Comparison of ENCODE assay signal across 17 mouse cellular contexts in genomic region chr4:148001866-148002265, GRCm38 (mm10). TPM values are rescaled to one million over a fixed set of nuclear protein-coding genes. Genes with fewer than 3 reads are reported as not detected.
A peak's percentile ranks its signal among the peaks of the same experiment; 100 is the strongest.
DNase-seq lines count a peak whose midpoint lies in the region; ATAC-seq and TF ChIP-seq lines count a peak whose summit lies in the region.
"Had no signal": no experiment of that assay in that cellular context is flagged by ENCODE, and none has a peak within 500 bp of the region (broad histone marks: within the 10 kb centered on the region; RNA-seq: fewer than 3 reads in every experiment).

No protein-coding gene starts in this region.

- intact Hi-C loops in heart, adult 2 months (cut with DNase I) = no loop called here
- intact Hi-C loops in heart, postnatal 14 days (cut with DNase I) = no loop called here

- ATAC-seq in limb, embryonic 11.5 days (ENCODE audit: insufficient number of reproducible peaks, low FRiP score, low TSS enrichment, low read depth) = no peak
- no peak for ATAC-seq in hindbrain, embryonic 14.5 days (ENCODE audit: low FRiP score)
- ATAC-seq: intestine, embryonic 16.5 days had no signal

- TF ChIP-seq POLR2A in heart, adult 2 months (IDR thresholded peaks at IDR 0.05; ENCODE audit: insufficient read depth, low read depth, low read length) = no peak; the same call in 1 of the 2 replicates
- no peak for TF ChIP-seq POLR2A in myocyte (IDR thresholded peaks at IDR 0.05; ENCODE audit: insufficient read length, low read depth)

- 48% methylated on average over 8 of the region's 8 CpGs for WGBS in heart, adult 2 months
- 48% methylated on average over 8 of the region's 8 CpGs for WGBS in limb, embryonic 11.5 days
- WGBS in limb, embryonic 10.5 days = 50% methylated on average over 8 of the region's 8 CpGs
- WGBS in hindbrain, embryonic 14.5 days = 35% methylated on average over 8 of the region's 8 CpGs

- H3K27ac ChIP-seq in heart, adult 2 months = peak overlapping the region; percentile 36; the same call in 1 of the 2 replicates
- no peak overlapping the region for H3K27ac ChIP-seq in limb, embryonic 11.5 days (replicated peaks; ENCODE audit: low read depth, low read length)
- H3K27ac ChIP-seq in limb, embryonic 10.5 days = no peak overlapping the region
- peak overlapping the region; percentile 68 for H3K27ac ChIP-seq in hindbrain, embryonic 14.5 days
- H3K27ac ChIP-seq: embryonic facial prominence, embryonic 15.5 days had no signal

- H3K4me3 ChIP-seq in heart, adult 2 months = no peak overlapping the region
- H3K4me3 ChIP-seq in limb, embryonic 11.5 days (ENCODE audit: low read depth, low read length) = no peak overlapping the region
- no peak overlapping the region for H3K4me3 ChIP-seq in limb, embryonic 10.5 days
- H3K4me3 ChIP-seq in hindbrain, embryonic 14.5 days (replicated peaks; ENCODE audit: low read length) = no peak overlapping the region
- H3K4me3 ChIP-seq in myocyte = no peak overlapping the region
- H3K4me3 ChIP-seq: embryonic facial prominence, embryonic 15.5 days had no signal

- no peak overlapping the region for H3ac ChIP-seq in myocyte (ENCODE audit: control insufficient read depth, insufficient read length)

- peaks cover 2% of the 10 kb centered on the region; the same call in 1 of the 2 replicates for H3K4me1 ChIP-seq in heart, adult 2 months (ENCODE audit: control insufficient read depth, insufficient read depth, low read length)
- H3K4me1 ChIP-seq in limb, embryonic 11.5 days (ENCODE audit: control insufficient read depth, insufficient read depth, low read length) = peaks cover 5% of the 10 kb centered on the region; the same call in 1 of the 2 replicates
- peaks cover 19% of the 10 kb centered on the region for H3K4me1 ChIP-seq in limb, embryonic 10.5 days
- peaks cover 4% of the 10 kb centered on the region for H3K4me1 ChIP-seq in hindbrain, embryonic 14.5 days (replicated peaks; ENCODE audit: control insufficient read depth, insufficient read depth, low read length)
- H3K4me1 ChIP-seq: embryonic facial prominence, embryonic 15.5 days had no signal

- TF ChIP-seq EP300 in heart, adult 2 months (IDR thresholded peaks at IDR 0.05; ENCODE audit: insufficient read depth, low read depth, low read length) = no peak

- no peaks in the 10 kb centered on the region for H3K9me3 ChIP-seq in limb, embryonic 11.5 days (ENCODE audit: control insufficient read depth, low read length)
- no peaks in the 10 kb centered on the region for H3K9me3 ChIP-seq in limb, embryonic 10.5 days (replicated peaks)
- no peaks in the 10 kb centered on the region for H3K9me3 ChIP-seq in hindbrain, embryonic 14.5 days (ENCODE audit: control insufficient read depth, low read length)
- H3K9me3 ChIP-seq: embryonic facial prominence, embryonic 15.5 days had no signal

- no peak overlapping the region for H3K4me2 ChIP-seq in limb, embryonic 11.5 days (ENCODE audit: low read depth, severe bottlenecking)
- H3K4me2 ChIP-seq in hindbrain, embryonic 14.5 days (replicated peaks) = no peak overlapping the region
- H3K4me2 ChIP-seq in myocyte (ENCODE audit: low read depth) = no peak overlapping the region
- H3K4me2 ChIP-seq: embryonic facial prominence, embryonic 15.5 days had no signal

- no peak for DNase-seq in heart, adult 2 months
- DNase-seq in heart, postnatal 14 days = no peak
- peak; percentile 32 for DNase-seq in limb, embryonic 11.5 days (ENCODE audit: low spot score)
- no peak for DNase-seq in limb, embryonic 10.5 days (ENCODE audit: low spot score)
- no peak for DNase-seq in hindbrain, embryonic 14.5 days (ENCODE audit: low spot score)
- no peak for DNase-seq in right cerebral cortex, postnatal 36 days (ENCODE audit: low spot score in 2 of 2)
- DNase-seq in T-cell, adult 2 months (ENCODE audit: low spot score) = no peak
- DNase-seq: adrenal gland, postnatal 36 days; cerebellum, adult 11-12 months; left cerebral cortex, postnatal 4 days; lung, adult 2 months; thymus, postnatal 4 days had no signal

- no peaks in the 10 kb centered on the region for H3K36me3 ChIP-seq in heart, adult 2 months (ENCODE audit: control insufficient read depth, insufficient read depth, low read length)
- peaks cover 7% of the 10 kb centered on the region for H3K36me3 ChIP-seq in limb, embryonic 11.5 days (ENCODE audit: control insufficient read depth, insufficient read depth, low read length)
- H3K36me3 ChIP-seq in limb, embryonic 10.5 days = peaks cover 36% of the 10 kb centered on the region
- H3K36me3 ChIP-seq in hindbrain, embryonic 14.5 days (replicated peaks; ENCODE audit: control insufficient read depth, insufficient read depth) = peaks cover 44% of the 10 kb centered on the region
- H3K36me3 ChIP-seq in myocyte (ENCODE audit: control insufficient read depth, insufficient read depth) = peaks cover 15% of the 10 kb centered on the region

- H3K9ac ChIP-seq in heart, adult 2 months (ENCODE audit: low read depth, low read length) = no peak overlapping the region
- no peak overlapping the region for H3K9ac ChIP-seq in limb, embryonic 11.5 days (ENCODE audit: low read length)
- no peak overlapping the region for H3K9ac ChIP-seq in hindbrain, embryonic 14.5 days
- H3K9ac ChIP-seq: embryonic facial prominence, embryonic 15.5 days had no signal

- TF ChIP-seq CTCF in heart, adult 2 months (IDR thresholded peaks at IDR 0.05) = no peak

- H3K27me3 ChIP-seq in heart, adult 2 months (ENCODE audit: control insufficient read depth, insufficient read depth, low read length) = no peaks in the 10 kb centered on the region
- no peaks in the 10 kb centered on the region for H3K27me3 ChIP-seq in limb, embryonic 11.5 days (ENCODE audit: control insufficient read depth, insufficient read depth, low read length)
- no peaks in the 10 kb centered on the region for H3K27me3 ChIP-seq in limb, embryonic 10.5 days (ENCODE audit: low read depth, poor library complexity, severe bottlenecking)
- H3K27me3 ChIP-seq in hindbrain, embryonic 14.5 days (ENCODE audit: control insufficient read depth, insufficient read depth, low read length) = no peaks in the 10 kb centered on the region
- H3K27me3 ChIP-seq in myocyte (ENCODE audit: control insufficient read depth, insufficient read depth, insufficient read length) = no peaks in the 10 kb centered on the region
- H3K27me3 ChIP-seq: embryonic facial prominence, embryonic 15.5 days had no signal

- H3K79me2 ChIP-seq in heart, adult 2 months (replicated peaks; ENCODE audit: control insufficient read depth, insufficient read depth, low read length) = no peaks in the 10 kb centered on the region
- no peaks in the 10 kb centered on the region for H3K79me2 ChIP-seq in myocyte (ENCODE audit: control insufficient read depth, insufficient read depth)

TF ChIP-seq in myocyte, 11 proteins besides CTCF, POLR2A, EP300 and RAD21:
- TF ChIP-seq MYOG (IDR thresholded peaks at IDR 0.05; ENCODE audit: control insufficient read depth in 1 of 3, insufficient read depth in 1 of 3, insufficient read length in 2 of 3, low read depth in 2 of 3) (no peak), REST (IDR thresholded peaks at IDR 0.05; ENCODE audit: insufficient read depth, insufficient read length) (peak; percentile 72)
TF ChIP-seq in myocyte: peak in this region for 1.

RNA-seq across cellular contexts. Expression of gene Nppa, which starts 1.3 kb away (rescaled TPM):
- total RNA-seq in heart, adult 2 months (2021) = 1,000 to 10,000 TPM; 1,237 to 1,820 TPM
- 4,085 and 4,474 TPM in 2 replicates for polyA plus RNA-seq in heart, adult 2 months (2012; rRNA removed)
- total RNA-seq in heart, postnatal 14 days (2021) = 1,000 to 10,000 TPM in 1 of 2 experiments, 100 to 1,000 TPM in 1; 590 to 1,636 TPM
- 0.31 and 2.0 TPM in 2 replicates for polyA plus RNA-seq in limb, embryonic 11.5 days (2014; fragmentation: Nextera tagmentation; extraction: Ambion mirVana)
- polyA plus RNA-seq in limb, embryonic 10.5 days (2016; fragmentation: Nextera tagmentation; extraction: Ambion mirVana) = 2.2 and 7.7 TPM in 2 replicates
- polyA plus RNA-seq in hindbrain, embryonic 14.5 days (2014; fragmentation: Nextera tagmentation; extraction: Ambion mirVana) = 2.4 TPM in 2 replicates
- not detected for polyA plus RNA-seq in myocyte (2012; fragmentation: generic; extraction: Trizol)
- total RNA-seq: adrenal gland, postnatal 36 days; monocyte, adult 5-6 weeks had no signal

RNA-seq across cellular contexts. Expression of gene Nppb, which starts 16.3 kb away (rescaled TPM):
- total RNA-seq in heart, adult 2 months (2021) = 100 to 1,000 TPM; 117 to 262 TPM
- polyA plus RNA-seq in heart, adult 2 months (2012; rRNA removed) = 204 and 212 TPM in 2 replicates
- total RNA-seq in heart, postnatal 14 days (2021) = 100 to 1,000 TPM in 1 of 2 experiments, 10 to 100 TPM in 1; 74.4 to 148 TPM
- not detected in 2 replicates for polyA plus RNA-seq in limb, embryonic 11.5 days (2014; fragmentation: Nextera tagmentation; extraction: Ambion mirVana)
- not detected in 2 replicates for polyA plus RNA-seq in limb, embryonic 10.5 days (2016; fragmentation: Nextera tagmentation; extraction: Ambion mirVana)
- polyA plus RNA-seq in hindbrain, embryonic 14.5 days (2014; fragmentation: Nextera tagmentation; extraction: Ambion mirVana) = 0.25 TPM in 1 of 2 replicates, not detected in the other
- polyA plus RNA-seq in myocyte (2012; fragmentation: generic; extraction: Trizol) = 0.26 TPM
- total RNA-seq: layer of hippocampus, adult 8-10 months; left cerebral cortex, postnatal 4 days; monocyte, adult 5-6 weeks had no signal
- polyA plus RNA-seq: intestine, embryonic 16.5 days; lung, adult 2 months had no signal

RNA-seq across cellular contexts. Expression of gene Clcn6, which starts 36.8 kb away (rescaled TPM):
- 1 to 10 TPM; 7.5 to 8.1 TPM for total RNA-seq in heart, adult 2 months (2021)
- 8.9 and 9.0 TPM in 2 replicates for polyA plus RNA-seq in heart, adult 2 months (2012; rRNA removed)
- total RNA-seq in heart, postnatal 14 days (2021) = 10 to 100 TPM in 1 of 2 experiments, 1 to 10 TPM in 1; 9.5 to 11.0 TPM
- 6.1 and 7.5 TPM in 2 replicates for polyA plus RNA-seq in limb, embryonic 11.5 days (2014; fragmentation: Nextera tagmentation; extraction: Ambion mirVana)
- 6.3 and 9.1 TPM in 2 replicates for polyA plus RNA-seq in limb, embryonic 10.5 days (2016; fragmentation: Nextera tagmentation; extraction: Ambion mirVana)
- 24.8 and 28.7 TPM in 2 replicates for polyA plus RNA-seq in hindbrain, embryonic 14.5 days (2014; fragmentation: Nextera tagmentation; extraction: Ambion mirVana)
- polyA plus RNA-seq in myocyte (2012; fragmentation: generic; extraction: Trizol) = 19.6 TPM

RNA-seq across cellular contexts. Expression of gene Mthfr, which starts 37.0 kb away (rescaled TPM):
- total RNA-seq in heart, adult 2 months (2021) = 10 to 100 TPM in 1 of 2 experiments, 1 to 10 TPM in 1; 8.2 to 11.0 TPM
- polyA plus RNA-seq in heart, adult 2 months (2012; rRNA removed) = 15.7 and 17.3 TPM in 2 replicates
- 10 to 100 TPM; 13.1 to 14.7 TPM for total RNA-seq in heart, postnatal 14 days (2021)
- polyA plus RNA-seq in limb, embryonic 11.5 days (2014; fragmentation: Nextera tagmentation; extraction: Ambion mirVana) = 18.7 and 19.7 TPM in 2 replicates
- 23.3 and 25.8 TPM in 2 replicates for polyA plus RNA-seq in limb, embryonic 10.5 days (2016; fragmentation: Nextera tagmentation; extraction: Ambion mirVana)
- 17.4 and 18.7 TPM in 2 replicates for polyA plus RNA-seq in hindbrain, embryonic 14.5 days (2014; fragmentation: Nextera tagmentation; extraction: Ambion mirVana)
- polyA plus RNA-seq in myocyte (2012; fragmentation: generic; extraction: Trizol) = 31.8 TPM

Comparison
In these comparisons a context has a peak if more than half of its experiments do, and no peak if none do; other contexts are left out.
1. H3K27ac ChIP-seq: peak in heart, adult 2 months (single experiment) and hindbrain, embryonic 14.5 days (single experiment); none in limb, embryonic 11.5 days (single experiment) and limb, embryonic 10.5 days (single experiment).
2. RNA of gene Nppa, which starts 1.3 kb away (polyA plus RNA-seq): 4,085 to 4,474 TPM in heart, adult 2 months; 2.2 to 7.7 TPM in limb, embryonic 10.5 days, 2.4 TPM in hindbrain, embryonic 14.5 days, 0.31 to 2.0 TPM in limb, embryonic 11.5 days and not detected in myocyte (single experiment); every median in the first group is over 100 times any median in the second.
3. RNA of gene Nppb, which starts 16.3 kb away (polyA plus RNA-seq): 204 to 212 TPM in heart, adult 2 months; 0.26 TPM in myocyte (single experiment), 0.25 TPM in hindbrain, embryonic 14.5 days, not detected in limb, embryonic 11.5 days and not detected in limb, embryonic 10.5 days; every median in the first group is over 100 times any median in the second.